Mouse (Mus musculus) midbrain, embryonic 14.5 days (tissue): ENCODE data around the gene Arhgef3. TPM values are rescaled to one million over a fixed set of nuclear protein-coding genes. Genes with fewer than 3 reads are reported as not detected.

Source experiments
- ATAC-seq: fragments of 200-750 bp; cut with Nextera tagmentation; 2 replicates; pipeline ENCODE4 v1.8.0; 2017; ENCODE audit warnings: moderate number of reproducible peaks, moderate library complexity; ENCODE audit not compliant: low FRiP score, low TSS enrichment
- DNase-seq: peaks from one replicate; pipeline ENCODE4 v3.0.0-alpha.2; 2015
- H3K27ac ChIP-seq: fragments of 300-500 bp; sonication (generic); replicated peaks from 2 replicates; pipeline ENCODE4 v1.5.1; 2014; ENCODE audit warnings: mild to moderate bottlenecking, low read depth, low read length, moderate library complexity
- H3K27me3 ChIP-seq: fragments of 300-500 bp; sonication (generic); 2 replicates; pipeline ENCODE4 v1.6.1; 2014; ENCODE audit warnings: low read length, control low read depth, mixed read lengths; ENCODE audit not compliant: control insufficient read depth, insufficient read depth
- H3K36me3 ChIP-seq: fragments of 300-500 bp; sonication (generic); 2 replicates; pipeline ENCODE4 v1.6.1; 2014; ENCODE audit warnings: low read length, control low read depth; ENCODE audit not compliant: control insufficient read depth, insufficient read depth
- H3K4me1 ChIP-seq: fragments of 300-500 bp; sonication (generic); 2 replicates; pipeline ENCODE4 v1.6.1; 2014; ENCODE audit warnings: mild to moderate bottlenecking, antibody characterized with exemption, low read length, control low read depth; ENCODE audit not compliant: control insufficient read depth, insufficient read depth
- H3K4me2 ChIP-seq: fragments of 300-500 bp; sonication (generic); 2 replicates; pipeline ENCODE4 v1.6.1; 2014; ENCODE audit warnings: mild to moderate bottlenecking, low read length, moderate library complexity
- H3K4me3 ChIP-seq: fragments of 300-500 bp; sonication (generic); replicated peaks from 2 replicates; pipeline ENCODE4 v1.5.1; 2014; ENCODE audit warnings: low read depth, low read length
- H3K9ac ChIP-seq: fragments of 300-500 bp; sonication (generic); replicated peaks from 2 replicates; pipeline ENCODE4 v1.6.1; 2014; ENCODE audit warnings: mild to moderate bottlenecking, low read length, moderate library complexity
- H3K9me3 ChIP-seq: fragments of 300-500 bp; sonication (generic); 2 replicates; pipeline ENCODE4 v1.6.1; 2016; ENCODE audit warnings: low read length, control low read depth, mixed read lengths; ENCODE audit not compliant: control insufficient read depth
- WGBS: fragments of 180-500 bp; shearing (Covaris S2); extraction: QIAGEN DNeasy Blood & Tissue Kit; methylation state at CpG from one replicate; pipeline ENCODE4 v1.1.7; 2014; 5-methylcytosine and 5-hydroxymethylcytosine counted together
- microRNA-seq: library from miRNA; unstranded; fragments of <30 nt; microRNA quantifications from one replicate; pipeline ENCODE4, GENCODE M21; 2016
- polyA plus RNA-seq: library from polyadenylated mRNA; unstranded; fragments of >200 nt; fragmentation: Nextera tagmentation; extraction: Ambion mirVana; gene quantifications from 2 replicates; pipeline ENCODE4 v1.2.1, GENCODE M21; 2014

Arhgef3 gene
- polyA plus RNA-seq, 1 experiment from 2014 or later = 5.3 TPM

- H3K4me3 ChIP-seq = peak overlapping the region; percentile 12; the same call in 1 of the 2 replicates
- DNase-seq = no peak
- no peaks in the 10 kb centered on the region for H3K27me3 ChIP-seq
- peak overlapping the region; percentile 80 for H3K4me2 ChIP-seq
- 96% methylated on average over 4 of the region's 4 CpGs for WGBS
- 0 out of 2 replicates have a peak, but pooled peaks cover 11% of the 10 kb centered on the region for H3K9me3 ChIP-seq
- no peak overlapping the region for H3K27ac ChIP-seq
- peaks cover 10% of the 10 kb centered on the region; the same call in 1 of the 2 replicates for H3K36me3 ChIP-seq
- H3K4me1 ChIP-seq = peaks cover 6% of the 10 kb centered on the region
- no peak for ATAC-seq
- H3K9ac ChIP-seq = no peak overlapping the region
These were observed 315.6 kb downstream of the Arhgef3 start for GRCm38 (mm10) chr14:27430280-27430679.

GRCm38 (mm10) chr14:27432064-27432463, 317.4 kb downstream of the Arhgef3 start:
- Histone ChIP-seq H3K9ac (no peak overlapping the region), H3K4me1 (peaks cover 6% of the 10 kb centered on the region), H3K36me3 (peaks cover 17% of the 10 kb centered on the region; the same call in 1 of the 2 replicates), H3K27ac (no peak overlapping the region), H3K27me3 (no peaks in the 10 kb centered on the region), H3K9me3 (0 out of 2 replicates have a peak, but pooled peaks cover 11% of the 10 kb centered on the region), H3K4me3 (no peak overlapping the region), H3K4me2 (no peak overlapping the region)
- WGBS = over 99% methylated on average over 2 of the region's 2 CpGs
- DNase-seq = no peak
- ATAC-seq = no peak

DNA sequence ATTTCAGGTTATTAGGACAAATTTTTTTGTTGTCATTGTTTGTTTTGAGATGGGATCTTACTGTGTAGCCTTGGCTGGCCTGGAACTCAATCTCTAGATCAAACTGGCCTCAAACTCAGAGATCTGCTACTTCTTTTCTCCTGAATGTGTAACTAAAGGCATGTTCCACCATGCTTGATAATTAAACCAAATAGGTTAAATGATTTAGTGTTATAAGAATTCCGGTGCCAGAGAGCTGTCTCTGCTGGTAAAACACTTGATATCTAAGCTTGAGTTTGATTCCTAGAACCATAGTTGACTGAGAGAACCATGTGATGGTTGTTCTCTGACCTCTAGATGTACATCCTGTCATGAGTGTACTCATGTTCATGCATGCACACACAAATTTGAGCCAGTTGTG, 321.4 kb downstream of the Arhgef3 start:
- ATAC-seq = no peak
- Histone ChIP-seq H3K4me3 (no peak overlapping the region), H3K4me1 (no peaks in the 10 kb centered on the region), H3K9ac (no peak overlapping the region), H3K36me3 (peaks cover 22% of the 10 kb centered on the region; the same call in 1 of the 2 replicates), H3K27ac (no peak overlapping the region), H3K27me3 (no peaks in the 10 kb centered on the region), H3K4me2 (no peak overlapping the region), H3K9me3 (0 out of 2 replicates have a peak, but pooled peaks cover 3% of the 10 kb centered on the region)
- WGBS = 96% methylated on average over 1 of the region's 1 CpGs
- no peak for DNase-seq

- H3K4me3 ChIP-seq = no peak overlapping the region
- no peaks in the 10 kb centered on the region for H3K27me3 ChIP-seq
- DNase-seq (no peak), ATAC-seq (no peak)
- no peak overlapping the region for H3K9ac ChIP-seq
- H3K27ac ChIP-seq = no peak overlapping the region
- peaks cover 23% of the 10 kb centered on the region for H3K36me3 ChIP-seq
- no peak overlapping the region for H3K4me2 ChIP-seq
- 89% methylated on average over 3 of the region's 3 CpGs for WGBS
- no peaks in the 10 kb centered on the region for H3K4me1 ChIP-seq
- H3K9me3 ChIP-seq = 0 out of 2 replicates have a peak, but pooled peaks cover 3% of the 10 kb centered on the region
These were observed 322.1 kb downstream of the Arhgef3 start for GRCm38 (mm10) chr14:27436826-27437225.

DNA sequence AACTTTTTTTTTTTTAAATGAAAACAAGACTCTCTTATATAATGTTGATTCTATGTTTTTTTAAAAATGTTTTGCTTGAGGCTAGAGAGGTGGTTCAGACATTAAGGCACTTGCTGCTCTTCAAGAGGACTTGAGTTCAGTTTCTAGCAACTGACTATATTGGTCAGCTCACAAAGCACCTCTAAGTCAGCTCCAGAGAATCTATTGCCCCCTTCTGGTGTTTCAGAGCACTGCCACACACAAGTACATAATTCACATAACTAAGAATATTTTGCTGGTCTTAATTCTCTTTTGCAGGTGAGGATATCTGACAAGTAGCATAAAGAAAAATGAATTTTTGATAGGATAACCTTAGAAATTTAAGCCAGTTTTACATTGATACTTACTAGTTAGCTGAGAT, 326.2 kb downstream of the Arhgef3 start:
- no peak for ATAC-seq
- H3K27ac ChIP-seq = no peak overlapping the region
- DNase-seq = peak; percentile 39
- H3K36me3 ChIP-seq = peaks cover 44% of the 10 kb centered on the region
- H3K27me3 ChIP-seq = no peaks in the 10 kb centered on the region
- no peak overlapping the region for H3K4me2 ChIP-seq
- no peak overlapping the region for H3K9ac ChIP-seq
- H3K4me1 ChIP-seq = no peaks in the 10 kb centered on the region
- H3K9me3 ChIP-seq = no peaks in the 10 kb centered on the region
- no peak overlapping the region for H3K4me3 ChIP-seq

- H3K9me3 ChIP-seq = no peaks in the 10 kb centered on the region
- H3K27me3 ChIP-seq = no peaks in the 10 kb centered on the region
- H3K4me2 ChIP-seq = no peak overlapping the region
- DNase-seq = no peak
- H3K4me3 ChIP-seq = no peak overlapping the region
- peaks cover 66% of the 10 kb centered on the region for H3K36me3 ChIP-seq
- no peak overlapping the region for H3K27ac ChIP-seq
- no peaks in the 10 kb centered on the region for H3K4me1 ChIP-seq
- H3K9ac ChIP-seq = no peak overlapping the region
- no peak for ATAC-seq
- WGBS = 77% methylated on average over 2 of the region's 2 CpGs
These were observed 330.2 kb downstream of the Arhgef3 start for GRCm38 (mm10) chr14:27444851-27445281.

DNA sequence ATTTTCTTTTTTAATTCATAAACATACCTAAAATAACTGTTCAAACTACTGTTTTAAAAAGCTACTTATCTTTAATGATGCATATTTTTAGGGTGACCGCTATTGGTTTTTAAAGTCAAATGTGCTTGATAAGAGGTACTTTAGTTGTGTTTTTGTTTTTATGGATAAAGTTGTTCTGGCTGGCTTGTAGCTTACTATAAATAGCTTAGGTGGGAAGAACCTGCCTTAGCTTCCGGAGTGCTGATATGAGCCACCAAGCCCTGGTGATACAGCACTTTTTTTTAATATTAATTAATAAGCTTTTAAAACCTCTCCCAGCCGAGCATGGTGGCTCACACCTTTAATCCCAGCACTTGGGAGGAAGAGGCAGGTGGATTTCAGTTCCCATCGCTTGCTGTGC, 332.3 kb downstream of the Arhgef3 start:
- no peak overlapping the region for H3K4me3 ChIP-seq
- H3K9me3 ChIP-seq = no peaks in the 10 kb centered on the region
- H3K36me3 ChIP-seq = peaks cover 59% of the 10 kb centered on the region
- H3K27me3 ChIP-seq = no peaks in the 10 kb centered on the region
- no peaks in the 10 kb centered on the region for H3K4me1 ChIP-seq
- ATAC-seq (no peak), DNase-seq (no peak)
- no peak overlapping the region for H3K9ac ChIP-seq
- H3K4me2 ChIP-seq = no peak overlapping the region
- WGBS = 92% methylated on average over 4 of the region's 4 CpGs
- H3K27ac ChIP-seq = no peak overlapping the region

Small RNA genes lying within 50 kb of the gene (microRNA-seq; reads per million reads assigned to microRNA genes)
- not detected for gene Gm23633

Other genes with a start within 250 kb of the Arhgef3 start
- gene Asb14, start 220.3 kb upstream of the Arhgef3 start, polyA plus RNA-seq = 0.36 TPM in 1 of 2 replicates, not detected in the other
- gene Appl1, start 143.7 kb upstream of the Arhgef3 start, polyA plus RNA-seq = 87.3 and 88.5 TPM in 2 replicates
- not detected in 2 replicates for gene Hesx1, start 120.5 kb upstream of the Arhgef3 start, polyA plus RNA-seq
- gene Il17rd, start 76.0 kb upstream of the Arhgef3 start, polyA plus RNA-seq = 2.9 and 3.0 TPM in 2 replicates